Mouse (Mus musculus) MEL (cell line): ENCODE data around the gene Prkcz. TPM values are rescaled to one million over a fixed set of nuclear protein-coding genes. Genes with fewer than 3 reads are reported as not detected.

Experiments
- DNase-seq: peaks from one replicate; pipeline ENCODE4 v3.0.0; 2011; ENCODE audit warnings: low read depth, low spot score
- H3K27ac ChIP-seq: 2 replicates; pipeline ENCODE4 v1.5.1; 2012; ENCODE audit warnings: low read depth, mild to moderate bottlenecking, control low read depth, low read length, moderate library complexity; ENCODE audit not compliant: control insufficient read depth
- H3K27me3 ChIP-seq, 2 experiments: fragments of 150-350 bp in 1 of 2; sonication (generic) in 1 of 2; 2 replicates each; pipeline ENCODE4 v1.6.1; 2012; ENCODE audit warnings: low read length in 2 of 2, mild to moderate bottlenecking in 2 of 2, improper control_type of control experiment in 1 of 2, moderate library complexity in 1 of 2; ENCODE audit not compliant: insufficient read depth in 2 of 2, control insufficient read depth in 1 of 2
- H3K36me3 ChIP-seq, 2 experiments: 2 replicates each; pipeline ENCODE4 v1.6.1; 2012 to 2014; ENCODE audit warnings: low read length in 2 of 2, improper control_type of control experiment in 1 of 2, inconsistent platforms in 1 of 2, mild to moderate bottlenecking in 1 of 2; ENCODE audit not compliant: insufficient read depth in 2 of 2, control insufficient read depth in 1 of 2
- H3K4me1 ChIP-seq, 2 experiments: fragments of 150-350 bp in 1 of 2; sonication (generic) in 1 of 2; 2 replicates each; pipeline ENCODE4 v1.6.1; 2012; ENCODE audit warnings: low read length in 2 of 2, improper control_type of control experiment in 1 of 2, mild to moderate bottlenecking in 1 of 2; ENCODE audit not compliant: insufficient read depth in 2 of 2, control insufficient read depth in 1 of 2
- H3K4me3 ChIP-seq, 2 experiments: fragments of 150-350 bp in 1 of 2; sonication (generic) in 1 of 2; 2 replicates each; pipeline ENCODE4 v1.5.1; 2012; ENCODE audit warnings: low read depth in 2 of 2, low read length in 2 of 2, mild to moderate bottlenecking in 2 of 2, moderate library complexity in 2 of 2, control low read depth in 1 of 2, improper control_type of control experiment in 1 of 2; ENCODE audit not compliant: control insufficient read depth in 1 of 2, insufficient read depth in 1 of 2
- H3K79me2 ChIP-seq: 2 replicates; pipeline ENCODE4 v1.6.1; 2012; ENCODE audit warnings: mild to moderate bottlenecking, low read length, moderate library complexity; ENCODE audit not compliant: control insufficient read depth, poor library complexity, insufficient read depth
- H3K9ac ChIP-seq: 2 replicates; pipeline ENCODE4 v1.6.1; 2012; ENCODE audit warnings: low read depth, mild to moderate bottlenecking, control low read depth, low read length, moderate library complexity; ENCODE audit not compliant: control insufficient read depth, poor library complexity, severe bottlenecking
- H3K9me3 ChIP-seq: fragments of 150-350 bp; sonication (generic); replicated peaks from 2 replicates; pipeline ENCODE4 v1.6.1; 2012; ENCODE audit warnings: mild to moderate bottlenecking, low read length, improper control_type of control experiment, moderate library complexity; ENCODE audit not compliant: insufficient read depth
- CHD1 ChIP-seq: IDR thresholded peaks from 2 replicates; pipeline ENCODE4 v1.6.1; 2012; ENCODE audit warnings: low read depth, mild to moderate bottlenecking, inconsistent platforms, low read length, improper control_type of control experiment
- CHD2 ChIP-seq: IDR thresholded peaks from 2 replicates; pipeline ENCODE4 v1.6.1; 2011; ENCODE audit warnings: low read length, improper control_type of control experiment
- E2F4 ChIP-seq: IDR thresholded peaks from 2 replicates; pipeline ENCODE4 v1.6.1; 2011; ENCODE audit warnings: low read depth, low read length, improper control_type of control experiment, borderline replicate concordance
- ETS1 ChIP-seq: IDR thresholded peaks from 2 replicates; pipeline ENCODE4 v1.6.1; 2012; ENCODE audit warnings: low read depth, mild to moderate bottlenecking, inconsistent platforms, low read length, improper control_type of control experiment, moderate library complexity
- GABPA ChIP-seq: IDR thresholded peaks from 2 replicates; pipeline ENCODE4 v1.6.1; 2012; ENCODE audit warnings: low read depth, mild to moderate bottlenecking, inconsistent platforms, low read length, improper control_type of control experiment, moderate library complexity
- MAFK ChIP-seq: IDR thresholded peaks from 2 replicates; pipeline ENCODE4 v1.6.1; 2011; ENCODE audit warnings: low read depth, mild to moderate bottlenecking, low read length, improper control_type of control experiment, borderline replicate concordance
- MXI1 ChIP-seq: IDR thresholded peaks from 2 replicates; pipeline ENCODE4 v1.6.1; 2011; ENCODE audit warnings: mild to moderate bottlenecking, low read depth, low read length, improper control_type of control experiment
- MYB ChIP-seq: IDR thresholded peaks from 2 replicates; pipeline ENCODE4 v1.6.1; 2011; ENCODE audit warnings: mild to moderate bottlenecking, low read depth, low read length, improper control_type of control experiment
- MYC ChIP-seq: IDR thresholded peaks from 2 replicates; pipeline ENCODE4 v1.6.1; 2011; ENCODE audit warnings: low read depth, mild to moderate bottlenecking, low read length, improper control_type of control experiment, moderate library complexity
- NRF1 ChIP-seq: IDR thresholded peaks from 2 replicates; pipeline ENCODE4 v1.6.1; 2014; ENCODE audit warnings: low read depth, mild to moderate bottlenecking, inconsistent platforms, low read length, improper control_type of control experiment, moderate library complexity; ENCODE audit not compliant: poor library complexity, insufficient read depth, severe bottlenecking
- POLR2A ChIP-seq, 2 experiments: IDR thresholded peaks; 2 replicates each; pipeline ENCODE4 v1.6.1; 2011 to 2012; ENCODE audit warnings: low read length in 2 of 2, mild to moderate bottlenecking in 2 of 2, control low read depth in 1 of 2, improper control_type of control experiment in 1 of 2, low read depth in 1 of 2, moderate library complexity in 1 of 2; ENCODE audit not compliant: control insufficient read depth in 1 of 2, insufficient read depth in 1 of 2, poor library complexity in 1 of 2
- POLR2AphosphoS2 ChIP-seq: IDR thresholded peaks from 2 replicates; pipeline ENCODE4 v1.6.1; 2011; ENCODE audit warnings: low read length, improper control_type of control experiment
- RAD21 ChIP-seq: IDR thresholded peaks from 2 replicates; pipeline ENCODE4 v1.6.1; 2011; ENCODE audit warnings: mild to moderate bottlenecking, low read depth, low read length, improper control_type of control experiment
- TAL1 ChIP-seq: IDR thresholded peaks from 2 replicates; pipeline ENCODE4 v1.6.1; 2012; ENCODE audit warnings: mild to moderate bottlenecking, inconsistent platforms, low read length, moderate library complexity, mixed read lengths
- UBTF ChIP-seq: IDR thresholded peaks from 2 replicates; pipeline ENCODE4 v1.6.1; 2012; ENCODE audit warnings: low read depth, mild to moderate bottlenecking, inconsistent platforms, low read length, improper control_type of control experiment, moderate library complexity, borderline replicate concordance; ENCODE audit not compliant: insufficient read depth
- ZC3H11A ChIP-seq: IDR thresholded peaks from 2 replicates; pipeline ENCODE4 v1.6.1; 2012; ENCODE audit warnings: low read depth, mild to moderate bottlenecking, inconsistent platforms, low read length, improper control_type of control experiment
- ZKSCAN1 ChIP-seq: IDR thresholded peaks from 2 replicates; pipeline ENCODE4 v1.6.1; 2012; ENCODE audit warnings: low read depth, mild to moderate bottlenecking, inconsistent platforms, low read length, improper control_type of control experiment, moderate library complexity
- ZMIZ1 ChIP-seq: IDR thresholded peaks from 2 replicates; pipeline ENCODE4 v1.6.1; 2012; ENCODE audit warnings: low read depth, mild to moderate bottlenecking, inconsistent platforms, low read length, improper control_type of control experiment, moderate library complexity
- polyA plus RNA-seq, 2 experiments: library from polyadenylated mRNA; stranded (reverse) in 1 of 2; unstranded in 1 of 2; fragments of >175 nt in 1 of 2; fragments of >200 nt in 1 of 2; gene quantifications; 2 replicates each; pipeline versions ENCODE4 v1.2.1 to v1.2.4; 2012; ENCODE audit warnings: low replicate concordance in 2 of 2, low read depth in 1 of 2; ENCODE audit not compliant: insufficient read length in 2 of 2, insufficient read depth in 1 of 2, missing spikeins in 1 of 2
- total RNA-seq: library from RNA; depleted of rRNA; stranded (reverse); fragments of 300-350 nt; gene quantifications from 2 replicates; pipeline ENCODE4 v1.2.3, GENCODE M21; 2012

Gene Prkcz
- total and polyA plus RNA-seq, 3 experiments: 0.12 to 0.92 TPM; not detected in 1

DNA sequence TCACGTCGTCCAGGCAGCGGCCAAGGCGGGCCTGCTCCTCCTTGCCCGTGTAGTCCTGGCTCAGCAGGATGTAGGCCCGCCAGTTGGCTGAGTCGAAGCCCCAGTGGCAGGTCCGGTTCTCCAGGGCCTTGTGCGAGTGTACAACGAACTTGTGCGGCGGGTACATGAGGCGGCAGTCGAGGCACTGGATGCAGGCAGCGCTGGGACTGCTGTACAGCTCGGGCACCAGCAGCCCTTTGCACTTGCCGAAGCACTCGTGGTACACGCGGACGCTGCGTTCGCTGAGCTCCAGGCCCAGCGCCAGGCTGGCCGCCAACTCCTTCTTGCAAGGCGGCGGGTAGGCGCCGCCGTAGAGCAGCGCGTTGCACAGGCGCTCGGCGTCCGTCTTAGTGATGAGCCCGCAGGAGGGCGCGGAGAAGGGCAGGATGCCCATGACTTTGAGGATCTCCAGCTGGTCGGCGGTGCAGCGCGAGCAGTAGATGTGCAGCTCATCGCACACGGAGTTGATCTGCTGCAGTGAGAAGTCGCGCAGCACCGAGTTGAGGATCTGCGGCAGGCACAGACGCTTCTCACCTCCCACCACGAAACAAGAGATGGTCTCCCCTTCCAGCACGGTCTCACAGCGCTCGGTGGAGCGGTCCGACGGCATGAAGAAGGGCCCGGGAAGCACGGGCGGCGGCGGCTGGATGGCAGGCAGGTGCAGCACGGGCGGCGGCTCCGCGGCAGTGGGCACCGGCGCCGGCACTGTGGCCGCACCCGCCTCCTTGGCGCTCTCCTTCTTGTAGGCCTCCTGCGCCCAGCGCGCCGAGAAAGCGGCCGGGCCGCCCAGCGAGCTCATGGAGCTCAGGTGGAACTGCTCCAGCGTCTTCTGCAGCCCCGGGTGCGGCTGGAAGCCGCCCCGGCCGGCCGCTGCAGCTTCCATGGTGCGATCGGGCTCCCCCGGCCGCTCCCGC is 139.3 kb downstream of the Prkcz start:
- H3K4me3 ChIP-seq: peak overlapping the region; percentile 61 to 85
- H3K36me3 ChIP-seq: peaks cover 0 to 6% of the 10 kb centered on the region in 2 experiments; a peak in 2 of 4 replicates
- DNase-seq: peak; percentile 80
- H3K27ac ChIP-seq: no peak overlapping the region
- peak overlapping the region; percentile 57 for H3K9ac ChIP-seq
- H3K79me2 ChIP-seq: peaks cover 30% of the 10 kb centered on the region
- H3K9me3 ChIP-seq: no peaks in the 10 kb centered on the region
- H3K4me1 ChIP-seq: peaks cover 11 to 24% of the 10 kb centered on the region in 2 experiments
- TF ChIP-seq E2F4 (no peak), MYB (no peak), CHD2 (no peak), UBTF (peak; percentile 41; the same call in 1 of the 2 replicates), ZC3H11A (no peak), TAL1 (no peak), RAD21 (no peak), GABPA (no peak), NRF1 (no peak), POLR2AphosphoS2 (no peak), ZMIZ1 (no peak), ETS1 (no peak), CHD1 (0 out of 2 replicates have a peak, but pooled peaks have one; percentile 58), ZKSCAN1 (no peak), MYC (no peak), MAFK (no peak)
- H3K27me3 ChIP-seq: no peaks in the 10 kb centered on the region

DNA sequence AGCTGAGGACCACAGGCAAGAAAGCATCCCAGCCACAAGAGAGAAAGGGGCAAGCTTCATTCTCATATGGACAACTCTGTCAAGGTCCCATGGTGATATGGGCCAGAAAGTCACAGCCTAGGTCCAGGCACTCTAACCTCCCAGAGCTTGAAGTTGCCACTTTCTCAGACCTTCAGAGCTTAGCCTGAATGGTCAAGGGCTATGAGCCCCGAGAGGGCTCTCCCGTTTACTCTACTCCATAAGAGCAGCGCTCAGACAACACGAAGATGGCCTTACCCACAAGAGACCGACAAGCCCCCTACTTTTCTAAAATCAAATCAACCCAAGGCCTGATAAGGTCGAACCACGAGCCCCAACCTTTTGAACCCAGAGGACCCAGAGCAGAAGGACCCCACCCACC is 140.1 kb downstream of the Prkcz start:
- DNase-seq: no peak
- Histone ChIP-seq H3K4me1 (peaks cover 11 to 26% of the 10 kb centered on the region in 2 experiments), H3K27me3 (no peaks in the 10 kb centered on the region), H3K9ac (peak overlapping the region; percentile 57), H3K4me3 (peak overlapping the region; percentile 61 to 85), H3K9me3 (no peaks in the 10 kb centered on the region), H3K36me3 (peaks cover 0 to 6% of the 10 kb centered on the region in 2 experiments; a peak in 2 of 4 replicates), H3K27ac (no peak overlapping the region), H3K79me2 (peaks cover 31% of the 10 kb centered on the region)
- no peak for TF ChIP-seq MXI1
- no peak for TF ChIP-seq ETS1
- TF ChIP-seq POLR2A (IDR thresholded peaks at IDR 0.05; ENCODE audit: control insufficient read depth in 1 of 2, insufficient read depth in 1 of 2, low read depth in 1 of 2, low read length in 2 of 2, poor library complexity in 1 of 2): no peak
- TF ChIP-seq MYC: no peak
